Comparison of ENCODE assay signal across 28 mouse cellular contexts in genomic region chr10:102633438-102633837, GRCm38 (mm10).
DNase-seq lines count a peak whose midpoint lies in the region; ATAC-seq and TF ChIP-seq lines count a peak whose summit lies in the region.
"Had no signal": no experiment of that assay in that cellular context is flagged by ENCODE, and none has a peak within 500 bp of the region (broad histone marks: within the 10 kb centered on the region; RNA-seq: fewer than 3 reads in every experiment).

No protein-coding gene starts in this region.

- no peaks in the 10 kb centered on the region for H3K4me1 ChIP-seq in forebrain, embryonic 14.5 days (ENCODE audit: control insufficient read depth, insufficient read depth, low read length)
- no peaks in the 10 kb centered on the region for H3K4me1 ChIP-seq in forebrain, embryonic 10.5 days
- no peaks in the 10 kb centered on the region for H3K4me1 ChIP-seq in forebrain, postnatal 0 days (ENCODE audit: insufficient read depth)
- no peaks in the 10 kb centered on the region for H3K4me1 ChIP-seq in forebrain, embryonic 12.5 days
- no peaks in the 10 kb centered on the region for H3K4me1 ChIP-seq in midbrain, postnatal 0 days (ENCODE audit: insufficient read depth, low read length)
- no peaks in the 10 kb centered on the region for H3K4me1 ChIP-seq in midbrain, embryonic 11.5 days (ENCODE audit: control insufficient read depth, insufficient read depth, low read length)
- no peaks in the 10 kb centered on the region for H3K4me1 ChIP-seq in kidney, embryonic 14.5 days (ENCODE audit: control insufficient read depth, insufficient read depth, low read length)
- H3K4me1 ChIP-seq: embryonic facial prominence, embryonic 13.5 days; embryonic facial prominence, embryonic 15.5 days; forebrain, embryonic 13.5 days had no signal

- H3K27me3 ChIP-seq in forebrain, embryonic 14.5 days (replicated peaks; ENCODE audit: control insufficient read depth, insufficient read depth, low read length), result no peaks in the 10 kb centered on the region
- H3K27me3 ChIP-seq in forebrain, embryonic 10.5 days (ENCODE audit: poor library complexity, severe bottlenecking), result no peaks in the 10 kb centered on the region
- H3K27me3 ChIP-seq in forebrain, postnatal 0 days (ENCODE audit: insufficient read depth, low read length), result no peaks in the 10 kb centered on the region
- H3K27me3 ChIP-seq in forebrain, embryonic 12.5 days, result no peaks in the 10 kb centered on the region
- no peaks in the 10 kb centered on the region for H3K27me3 ChIP-seq in midbrain, postnatal 0 days (ENCODE audit: insufficient read depth, low read length)
- H3K27me3 ChIP-seq in midbrain, embryonic 11.5 days (ENCODE audit: control insufficient read depth, insufficient read depth, low read length), result no peaks in the 10 kb centered on the region
- H3K27me3 ChIP-seq in kidney, embryonic 14.5 days (ENCODE audit: control insufficient read depth, insufficient read depth, low read length), result no peaks in the 10 kb centered on the region
- H3K27me3 ChIP-seq: CH12.LX; embryonic facial prominence, embryonic 13.5 days; embryonic facial prominence, embryonic 15.5 days; forebrain, embryonic 13.5 days had no signal

- no peak for ATAC-seq in forebrain, embryonic 14.5 days
- ATAC-seq in forebrain, postnatal 0 days, result peak; percentile 55
- no peak for ATAC-seq in forebrain, embryonic 12.5 days (ENCODE audit: low FRiP score)
- no peak for ATAC-seq in midbrain, postnatal 0 days (ENCODE audit: low FRiP score)
- ATAC-seq in midbrain, embryonic 11.5 days (ENCODE audit: low FRiP score), result no peak
- ATAC-seq in kidney, embryonic 14.5 days (ENCODE audit: low FRiP score, low TSS enrichment), result no peak
- ATAC-seq: activated CD4-positive, CD25-positive, alpha-beta regulatory T cell, adult 4 months; CD4-positive, CD25-positive, alpha-beta regulatory T cell, adult 4 months; forebrain, embryonic 13.5 days; Patski had no signal

- no peak overlapping the region for H3K27ac ChIP-seq in forebrain, embryonic 14.5 days (ENCODE audit: low read depth, low read length)
- H3K27ac ChIP-seq in forebrain, embryonic 10.5 days, result no peak overlapping the region
- H3K27ac ChIP-seq in forebrain, postnatal 0 days (ENCODE audit: low read depth, low read length), result no peak overlapping the region
- H3K27ac ChIP-seq in forebrain, embryonic 12.5 days, result no peak overlapping the region
- H3K27ac ChIP-seq in midbrain, postnatal 0 days (ENCODE audit: low read depth, low read length), result no peak overlapping the region
- no peak overlapping the region for H3K27ac ChIP-seq in midbrain, embryonic 11.5 days (ENCODE audit: low read depth, low read length)
- no peak overlapping the region for H3K27ac ChIP-seq in kidney, embryonic 14.5 days (ENCODE audit: low read depth, low read length)
- H3K27ac ChIP-seq: embryonic facial prominence, embryonic 13.5 days; embryonic facial prominence, embryonic 15.5 days; forebrain, embryonic 13.5 days had no signal

- no peak for TF ChIP-seq CTCF in forebrain, postnatal 0 days (IDR thresholded peaks at IDR 0.05; ENCODE audit: low read depth)
- no peak for TF ChIP-seq CTCF in midbrain, postnatal 0 days (IDR thresholded peaks at IDR 0.05)

- H3K9ac ChIP-seq in forebrain, embryonic 14.5 days (ENCODE audit: low read length), result no peak overlapping the region
- H3K9ac ChIP-seq in forebrain, postnatal 0 days, result no peak overlapping the region
- no peak overlapping the region for H3K9ac ChIP-seq in forebrain, embryonic 12.5 days
- H3K9ac ChIP-seq in midbrain, postnatal 0 days (replicated peaks; ENCODE audit: low read length, poor library complexity, severe bottlenecking), result no peak overlapping the region
- no peak overlapping the region for H3K9ac ChIP-seq in midbrain, embryonic 11.5 days (ENCODE audit: low read length)
- H3K9ac ChIP-seq in kidney, embryonic 14.5 days (ENCODE audit: low read depth, low read length), result no peak overlapping the region
- H3K9ac ChIP-seq: embryonic facial prominence, embryonic 13.5 days; embryonic facial prominence, embryonic 15.5 days; forebrain, embryonic 13.5 days had no signal

- H3K9me3 ChIP-seq in forebrain, embryonic 14.5 days (replicated peaks; ENCODE audit: control insufficient read depth, low read length), result no peaks in the 10 kb centered on the region
- H3K9me3 ChIP-seq in forebrain, embryonic 10.5 days, result no peaks in the 10 kb centered on the region
- H3K9me3 ChIP-seq in forebrain, postnatal 0 days (ENCODE audit: low read length), result no peaks in the 10 kb centered on the region
- H3K9me3 ChIP-seq in forebrain, embryonic 12.5 days, result no peaks in the 10 kb centered on the region
- no peaks in the 10 kb centered on the region for H3K9me3 ChIP-seq in midbrain, postnatal 0 days (ENCODE audit: low read length)
- H3K9me3 ChIP-seq in midbrain, embryonic 11.5 days (ENCODE audit: control insufficient read depth, low read length), result no peaks in the 10 kb centered on the region
- no peaks in the 10 kb centered on the region for H3K9me3 ChIP-seq in kidney, embryonic 14.5 days (ENCODE audit: control insufficient read depth, low read length)
- H3K9me3 ChIP-seq: embryonic facial prominence, embryonic 13.5 days; embryonic facial prominence, embryonic 15.5 days; forebrain, embryonic 13.5 days; G1E had no signal

- no peak overlapping the region for H3K4me2 ChIP-seq in forebrain, embryonic 14.5 days (ENCODE audit: low read length)
- H3K4me2 ChIP-seq in forebrain, postnatal 0 days (ENCODE audit: low read depth), result no peak overlapping the region
- no peak overlapping the region for H3K4me2 ChIP-seq in forebrain, embryonic 12.5 days
- no peak overlapping the region for H3K4me2 ChIP-seq in midbrain, postnatal 0 days (ENCODE audit: low read depth, low read length, poor library complexity, severe bottlenecking)
- H3K4me2 ChIP-seq in midbrain, embryonic 11.5 days, result no peak overlapping the region
- H3K4me2 ChIP-seq in kidney, embryonic 14.5 days (replicated peaks; ENCODE audit: low read depth, low read length), result no peak overlapping the region
- H3K4me2 ChIP-seq: embryonic facial prominence, embryonic 13.5 days; embryonic facial prominence, embryonic 15.5 days; forebrain, embryonic 13.5 days had no signal

- 70% methylated on average over 4 of the region's 4 CpGs for WGBS in forebrain, embryonic 14.5 days
- 84% methylated on average over 4 of the region's 4 CpGs for WGBS in forebrain, embryonic 10.5 days
- WGBS in forebrain, postnatal 0 days, result 60% methylated on average over 4 of the region's 4 CpGs
- WGBS in forebrain, embryonic 12.5 days, result 71% methylated on average over 4 of the region's 4 CpGs
- WGBS in midbrain, postnatal 0 days, result 70% methylated on average over 4 of the region's 4 CpGs
- 79% methylated on average over 4 of the region's 4 CpGs for WGBS in midbrain, embryonic 11.5 days
- 79% methylated on average over 4 of the region's 4 CpGs for WGBS in kidney, embryonic 14.5 days

- peak; percentile 24 for DNase-seq in forebrain, embryonic 14.5 days (ENCODE audit: low spot score)
- DNase-seq in forebrain, embryonic 10.5 days (ENCODE audit: extremely low spot score, low spot score), result no peak
- no peak for DNase-seq in forebrain, postnatal 0 days
- DNase-seq in midbrain, postnatal 0 days (ENCODE audit: low spot score), result peak; percentile 14
- no peak for DNase-seq in midbrain, embryonic 11.5 days (ENCODE audit: low spot score, missing footprints)
- peak; percentile 8 for DNase-seq in brain, embryonic 18.5 days (ENCODE audit: low read depth, low spot score)
- DNase-seq: adrenal gland, adult 8-10 months; adrenal gland, postnatal 14 days; adrenal gland, postnatal 36 days; B cell, adult 2 months; cerebellum, adult 11 months; cerebellum, adult 18-20 months; cerebellum, adult 8-10 months; cerebellum, adult 9-11 months; cerebellum, postnatal 14 days; cerebellum, postnatal 36 days; embryo, embryonic 11 days had no signal

- no peaks in the 10 kb centered on the region for H3K36me3 ChIP-seq in forebrain, embryonic 14.5 days (ENCODE audit: control insufficient read depth, insufficient read depth, low read length)
- no peaks in the 10 kb centered on the region for H3K36me3 ChIP-seq in forebrain, embryonic 10.5 days (replicated peaks)
- H3K36me3 ChIP-seq in forebrain, postnatal 0 days (ENCODE audit: insufficient read depth), result no peaks in the 10 kb centered on the region
- no peaks in the 10 kb centered on the region for H3K36me3 ChIP-seq in forebrain, embryonic 12.5 days (replicated peaks)
- H3K36me3 ChIP-seq in midbrain, postnatal 0 days (ENCODE audit: insufficient read depth, low read length), result no peaks in the 10 kb centered on the region
- no peaks in the 10 kb centered on the region for H3K36me3 ChIP-seq in midbrain, embryonic 11.5 days (ENCODE audit: control insufficient read depth, insufficient read depth, low read length)
- no peaks in the 10 kb centered on the region for H3K36me3 ChIP-seq in kidney, embryonic 14.5 days (ENCODE audit: control insufficient read depth, insufficient read depth, low read length)
- H3K36me3 ChIP-seq: embryonic facial prominence, embryonic 13.5 days; embryonic facial prominence, embryonic 15.5 days; G1E had no signal

- no peak overlapping the region for H3K4me3 ChIP-seq in forebrain, embryonic 14.5 days (ENCODE audit: low read depth, low read length)
- no peak overlapping the region for H3K4me3 ChIP-seq in forebrain, embryonic 10.5 days
- H3K4me3 ChIP-seq in forebrain, postnatal 0 days (ENCODE audit: low read depth, low read length), result no peak overlapping the region
- H3K4me3 ChIP-seq in forebrain, embryonic 12.5 days (replicated peaks), result no peak overlapping the region
- H3K4me3 ChIP-seq in midbrain, postnatal 0 days (ENCODE audit: low read depth, low read length), result no peak overlapping the region
- H3K4me3 ChIP-seq in midbrain, embryonic 11.5 days (ENCODE audit: low read depth, low read length), result no peak overlapping the region
- no peak overlapping the region for H3K4me3 ChIP-seq in kidney, embryonic 14.5 days (ENCODE audit: low read length)
- H3K4me3 ChIP-seq: embryonic facial prominence, embryonic 13.5 days; embryonic facial prominence, embryonic 15.5 days; erythroblast, embryonic 14.5 days; forebrain, embryonic 13.5 days had no signal

Comparison
In these comparisons a context has a peak if more than half of its experiments do, and no peak if none do; other contexts are left out.
1. DNase-seq: peak in forebrain, embryonic 14.5 days (single experiment), midbrain, postnatal 0 days (single experiment) and brain, embryonic 18.5 days (single experiment); none in forebrain, embryonic 10.5 days (single experiment), forebrain, postnatal 0 days (single experiment) and midbrain, embryonic 11.5 days (single experiment).